Mouse (Mus musculus) kidney, adult 2 months (tissue): ENCODE measurements around the gene Sbp. TPM values are rescaled to one million over a fixed set of nuclear protein-coding genes. Genes with fewer than 3 reads are reported as not detected.
A peak's percentile ranks its signal among the peaks of the same experiment; 100 is the strongest.

ENCODE experiments used
- DNase-seq: peaks from one replicate; pipeline ENCODE4 v3.0.0; 2021
- H3K27ac ChIP-seq: fragments of 200-500 bp; 2 replicates; pipeline ENCODE4 v1.5.1; 2012; ENCODE audit warnings: low read depth, low read length, control low read depth, inconsistent platforms; ENCODE audit not compliant: insufficient read depth
- H3K27me3 ChIP-seq: fragments of 200-500 bp; replicated peaks from 2 replicates; pipeline ENCODE4 v1.6.1; 2012; ENCODE audit warnings: mild to moderate bottlenecking, moderate library complexity, low read length, inconsistent platforms; ENCODE audit not compliant: control insufficient read depth, insufficient read depth
- H3K36me3 ChIP-seq: fragments of 200-500 bp; 2 replicates; pipeline ENCODE4 v1.6.1; 2012; ENCODE audit warnings: mild to moderate bottlenecking, moderate library complexity, low read length, inconsistent platforms; ENCODE audit not compliant: control insufficient read depth, insufficient read depth
- H3K4me1 ChIP-seq: fragments of 200-500 bp; 2 replicates; pipeline ENCODE4 v1.6.1; 2011; ENCODE audit warnings: low read length; ENCODE audit not compliant: control insufficient read depth, insufficient read depth
- H3K4me3 ChIP-seq: fragments of 200-500 bp; 2 replicates; pipeline ENCODE4 v1.5.1; 2011; ENCODE audit warnings: mild to moderate bottlenecking, low read depth, low read length, control low read depth; ENCODE audit not compliant: insufficient read depth
- CTCF ChIP-seq: fragments of 200-500 bp; conservative IDR thresholded peaks from 2 replicates; pipeline ENCODE4 v1.5.1; 2011; ENCODE audit warnings: low read depth, mild to moderate bottlenecking, control low read depth, low read length, moderate library complexity, mixed read lengths; ENCODE audit not compliant: insufficient read depth, insufficient read length
- POLR2A ChIP-seq: fragments of 200-500 bp; IDR thresholded peaks from one replicate; pipeline ENCODE4 v1.6.1; 2011; ENCODE audit warnings: low read depth, low read length, control low read depth
- WGBS: fragments of 180-500 bp; shearing (Covaris S2); methylation state at CpG from one replicate; pipeline ENCODE4 v1.1.7; 2018; 5-methylcytosine and 5-hydroxymethylcytosine counted together
- polyA plus RNA-seq: library from polyadenylated mRNA; depleted of rRNA; stranded (reverse); fragments of >200 nt; gene quantifications from 2 replicates; pipeline ENCODE4 v1.2.3, GENCODE M21; 2012; rRNA removed

Sbp gene
- polyA plus RNA-seq, 1 experiment = not detected

- H3K36me3 ChIP-seq = no peaks in the 10 kb centered on the region
- WGBS = 40% methylated on average over 9 of the region's 9 CpGs
- H3K27me3 ChIP-seq = no peaks in the 10 kb centered on the region
- TF ChIP-seq POLR2A (no peak), CTCF (no peak)
- peaks cover 9% of the 10 kb centered on the region for H3K4me1 ChIP-seq
- H3K27ac ChIP-seq = peak overlapping the region; percentile 76
- no peak overlapping the region for H3K4me3 ChIP-seq
- DNase-seq = peak; percentile 72
These were observed 51.5 kb downstream of the Sbp start for GRCm38 (mm10) chr17:23992789-23993553.

- WGBS = 10% methylated on average over 31 of the region's 31 CpGs
- Histone ChIP-seq H3K27ac (peak overlapping the region; percentile 76; the same call in 1 of the 2 replicates), H3K27me3 (no peaks in the 10 kb centered on the region), H3K4me1 (peaks cover 9% of the 10 kb centered on the region), H3K4me3 (no peak overlapping the region), H3K36me3 (no peaks in the 10 kb centered on the region)
- TF ChIP-seq CTCF (peak; percentile 67), POLR2A (no peak)
- DNase-seq = peak; percentile 95
These were observed 52.3 kb downstream of the Sbp start for GRCm38 (mm10) chr17:23993559-23994428.

GRCm38 (mm10) chr17:23994667-23995066, 53.2 kb downstream of the Sbp start:
- TF ChIP-seq CTCF (no peak), POLR2A (no peak)
- Histone ChIP-seq H3K4me1 (peaks cover 9% of the 10 kb centered on the region), H3K27me3 (no peaks in the 10 kb centered on the region), H3K36me3 (no peaks in the 10 kb centered on the region), H3K27ac (no peak overlapping the region), H3K4me3 (no peak overlapping the region)
- WGBS = 83% methylated on average over 7 of the region's 7 CpGs
- no peak for DNase-seq

Other genes with a start within 250 kb of the Sbp start
- 0.05 TPM in 1 of 2 replicates, not detected in the other for gene 1520401A03Rik, start 218.9 kb upstream of the Sbp start, polyA plus RNA-seq
- gene Pkmyt1, start 215.3 kb upstream of the Sbp start, polyA plus RNA-seq = 4.1 and 5.2 TPM in 2 replicates
- gene Paqr4, start 200.8 kb upstream of the Sbp start, polyA plus RNA-seq = 9.7 and 10.8 TPM in 2 replicates
- gene Kremen2, start 195.8 kb upstream of the Sbp start, polyA plus RNA-seq = 0.17 and 0.27 TPM in 2 replicates
- 41.7 and 45.2 TPM in 2 replicates for gene Flywch1, start 170.1 kb upstream of the Sbp start, polyA plus RNA-seq
- gene Flywch2, start 155.6 kb upstream of the Sbp start, polyA plus RNA-seq = 9.3 and 12.2 TPM in 2 replicates
- 394 and 443 TPM in 2 replicates for gene Srrm2, start 151.1 kb upstream of the Sbp start, polyA plus RNA-seq
- gene Elob, start 112.5 kb upstream of the Sbp start, polyA plus RNA-seq = 687 and 762 TPM in 2 replicates
- gene Prss33, start 105.6 kb upstream of the Sbp start, polyA plus RNA-seq = not detected in 2 replicates
- gene Prss32, start 97.8 kb upstream of the Sbp start, polyA plus RNA-seq = not detected in 2 replicates
- 0.08 and 0.16 TPM in 2 replicates for gene Prss41, start 97.5 kb upstream of the Sbp start, polyA plus RNA-seq
- 0.14 TPM in 2 replicates for gene Prss21, start 73.6 kb upstream of the Sbp start, polyA plus RNA-seq
- not detected in 2 replicates for gene Dcpp1, start 60.8 kb upstream of the Sbp start, polyA plus RNA-seq
- not detected in 2 replicates for gene Dcpp2, start 60.8 kb upstream of the Sbp start, polyA plus RNA-seq
- gene Dcpp3, start 24.2 kb upstream of the Sbp start, polyA plus RNA-seq = not detected in 2 replicates
- not detected in 2 replicates for gene Sbpl, start 13.6 kb downstream of the Sbp start, polyA plus RNA-seq
- 0.71 and 0.95 TPM in 2 replicates for gene Prss30, start 38.9 kb downstream of the Sbp start, polyA plus RNA-seq
- gene Prss22, start 56.4 kb downstream of the Sbp start, polyA plus RNA-seq = 0.23 and 0.26 TPM in 2 replicates
- 0.16 and 0.30 TPM in 2 replicates for gene Prss27, start 96.5 kb downstream of the Sbp start, polyA plus RNA-seq
- gene Kctd5, start 131.8 kb downstream of the Sbp start, polyA plus RNA-seq = 16.1 and 16.5 TPM in 2 replicates
- gene Pdpk1, start 209.3 kb downstream of the Sbp start, polyA plus RNA-seq = 17.1 and 19.4 TPM in 2 replicates
- gene Amdhd2, start 222.1 kb downstream of the Sbp start, polyA plus RNA-seq = 124 and 136 TPM in 2 replicates
- gene Atp6v0c, start 228.0 kb downstream of the Sbp start, polyA plus RNA-seq = 2,489 and 2,561 TPM in 2 replicates